Mouse (Mus musculus) limb, embryonic 10.5 days (tissue): ENCODE measurements around the gene Robo2. TPM values are rescaled to one million over a fixed set of nuclear protein-coding genes. Genes with fewer than 3 reads are reported as not detected.
"Not testable (repeated sequence)": the region's sequence is repeated elsewhere in the genome, so short reads cannot be mapped to it uniquely, and the experiment has no call there.

Experiments used
- DNase-seq: peaks from one replicate; pipeline ENCODE4 v3.0.0-alpha.2; 2017; ENCODE audit warnings: low spot score
- H3K27ac ChIP-seq: fragments of 300-500 bp; sonication (generic); 2 replicates; pipeline ENCODE4 v1.5.1; 2016; ENCODE audit warnings: mild to moderate bottlenecking
- H3K27me3 ChIP-seq: fragments of 300-500 bp; sonication (generic); 2 replicates; pipeline ENCODE4 v1.6.1; 2016; ENCODE audit warnings: low read depth, mild to moderate bottlenecking; ENCODE audit not compliant: poor library complexity, severe bottlenecking
- H3K36me3 ChIP-seq: fragments of 300-500 bp; sonication (generic); 2 replicates; pipeline ENCODE4 v1.6.1; 2016; ENCODE audit warnings: mild to moderate bottlenecking, moderate library complexity
- H3K4me1 ChIP-seq: fragments of 300-500 bp; sonication (generic); 2 replicates; pipeline ENCODE4 v1.6.1; 2016
- H3K4me3 ChIP-seq: fragments of 300-500 bp; sonication (generic); 2 replicates; pipeline ENCODE4 v1.5.1; 2016; ENCODE audit warnings: mild to moderate bottlenecking, moderate library complexity
- H3K9me3 ChIP-seq: fragments of 300-500 bp; sonication (generic); replicated peaks from 2 replicates; pipeline ENCODE4 v1.6.1; 2016; ENCODE audit warnings: mild to moderate bottlenecking
- WGBS: fragments of 180-500 bp; shearing (Covaris S2); methylation state at CpG from one replicate; pipeline ENCODE4 v1.1.7; 2016; 5-methylcytosine and 5-hydroxymethylcytosine counted together
- polyA plus RNA-seq: library from polyadenylated mRNA; unstranded; fragments of >200 nt; fragmentation: Nextera tagmentation; extraction: Ambion mirVana; gene quantifications from 2 replicates; pipeline ENCODE4 v1.2.1, GENCODE M21; 2016

Robo2 gene
- polyA plus RNA-seq, 1 experiment from 2014 or later, result 84.8 TPM

- Histone ChIP-seq H3K9me3 (no peaks in the 10 kb centered on the region), H3K4me1 (no peaks in the 10 kb centered on the region), H3K4me3 (no peak overlapping the region), H3K27ac (no peak overlapping the region), H3K27me3 (no peaks in the 10 kb centered on the region), H3K36me3 (no peaks in the 10 kb centered on the region)
- no peak for DNase-seq
- WGBS, result 96% methylated on average over 2 of the region's 2 CpGs
Observed at GRCm38 (mm10) chr16:74084188-74084587, 327.4 kb downstream of the Robo2 start.

- WGBS, result 94% methylated on average over 5 of the region's 5 CpGs
Observed at GRCm38 (mm10) chr16:74072671-74073070, 339.0 kb downstream of the Robo2 start.

GRCm38 (mm10) chr16:74070628-74071027 lies 341.0 kb downstream of the Robo2 start:
- no peaks in the 10 kb centered on the region for H3K36me3 ChIP-seq
- no peak overlapping the region for H3K27ac ChIP-seq

More at GRCm38 (mm10) chr16:74072671-74073070, 339.0 kb downstream of the Robo2 start:
- no peak for DNase-seq
- H3K27me3 ChIP-seq, result no peaks in the 10 kb centered on the region
- H3K9me3 ChIP-seq, result no peaks in the 10 kb centered on the region
- no peak overlapping the region for H3K4me3 ChIP-seq
- H3K4me1 ChIP-seq, result peaks cover 3% of the 10 kb centered on the region; the same call in 1 of the 2 replicates
- no peak overlapping the region for H3K27ac ChIP-seq
- no peaks in the 10 kb centered on the region for H3K36me3 ChIP-seq

GRCm38 (mm10) chr16:74065958-74066357 lies 345.7 kb downstream of the Robo2 start:
- WGBS, result 88% methylated on average over 2 of the region's 2 CpGs
- H3K9me3 ChIP-seq, result no peaks in the 10 kb centered on the region

More at GRCm38 (mm10) chr16:74070628-74071027, 341.0 kb downstream of the Robo2 start:
- Histone ChIP-seq H3K4me3 (no peak overlapping the region), H3K27me3 (no peaks in the 10 kb centered on the region), H3K9me3 (no peaks in the 10 kb centered on the region), H3K4me1 (peaks cover 3% of the 10 kb centered on the region; the same call in 1 of the 2 replicates)
- WGBS, result 85% methylated on average over 7 of the region's 7 CpGs
- no peak for DNase-seq

GRCm38 (mm10) chr16:74061951-74062350 lies 349.7 kb downstream of the Robo2 start:
- Histone ChIP-seq H3K9me3 (no peaks in the 10 kb centered on the region), H3K27me3 (no peaks in the 10 kb centered on the region), H3K36me3 (no peaks in the 10 kb centered on the region), H3K4me1 (peaks cover 15% of the 10 kb centered on the region; the same call in 1 of the 2 replicates), H3K27ac (no peak overlapping the region), H3K4me3 (no peak overlapping the region)
- no peak for DNase-seq

More at GRCm38 (mm10) chr16:74065958-74066357, 345.7 kb downstream of the Robo2 start:
- no peaks in the 10 kb centered on the region for H3K27me3 ChIP-seq
- H3K27ac ChIP-seq, result no peak overlapping the region
- H3K4me3 ChIP-seq, result no peak overlapping the region
- DNase-seq, result no peak
- peaks cover 3% of the 10 kb centered on the region; the same call in 1 of the 2 replicates for H3K4me1 ChIP-seq
- H3K36me3 ChIP-seq, result no peaks in the 10 kb centered on the region

- Histone ChIP-seq H3K4me3 (no peak overlapping the region), H3K27ac (no peak overlapping the region), H3K27me3 (no peaks in the 10 kb centered on the region), H3K4me1 (peaks cover 16% of the 10 kb centered on the region; the same call in 1 of the 2 replicates), H3K36me3 (no peaks in the 10 kb centered on the region), H3K9me3 (no peaks in the 10 kb centered on the region)
- no peak for DNase-seq
Observed at GRCm38 (mm10) chr16:74061479-74061878, 350.1 kb downstream of the Robo2 start.

GRCm38 (mm10) chr16:74056886-74057285 lies 354.7 kb downstream of the Robo2 start:
- Histone ChIP-seq H3K27ac (no peak overlapping the region), H3K4me3 (no peak overlapping the region), H3K27me3 (no peaks in the 10 kb centered on the region), H3K4me1 (peaks cover 35% of the 10 kb centered on the region), H3K9me3 (no peaks in the 10 kb centered on the region; the same call in 1 of the 2 replicates), H3K36me3 (peaks cover 3% of the 10 kb centered on the region; the same call in 1 of the 2 replicates)
- no peak for DNase-seq
- WGBS, result 88% methylated on average over 2 of the region's 2 CpGs

- Histone ChIP-seq H3K27me3 (no peaks in the 10 kb centered on the region), H3K36me3 (peaks cover 3% of the 10 kb centered on the region; the same call in 1 of the 2 replicates), H3K4me3 (no peak overlapping the region), H3K27ac (no peak overlapping the region), H3K4me1 (peaks cover 35% of the 10 kb centered on the region), H3K9me3 (no peaks in the 10 kb centered on the region; the same call in 1 of the 2 replicates)
- no peak for DNase-seq
- WGBS, result 86% methylated on average over 1 of the region's 1 CpGs
Observed at GRCm38 (mm10) chr16:74056210-74056609, 355.4 kb downstream of the Robo2 start.

- WGBS, result 79% methylated on average over 10 of the region's 10 CpGs
- no peaks in the 10 kb centered on the region; the same call in 1 of the 2 replicates for H3K9me3 ChIP-seq
- no peaks in the 10 kb centered on the region for H3K27me3 ChIP-seq
- H3K36me3 ChIP-seq, result peaks cover 3% of the 10 kb centered on the region; the same call in 1 of the 2 replicates
- H3K27ac ChIP-seq, result no peak overlapping the region
- H3K4me3 ChIP-seq, result no peak overlapping the region
- peaks cover 35% of the 10 kb centered on the region for H3K4me1 ChIP-seq
- DNase-seq, result no peak
Observed at GRCm38 (mm10) chr16:74055061-74055751, 356.4 kb downstream of the Robo2 start.

- H3K36me3 ChIP-seq, result peaks cover 10% of the 10 kb centered on the region; the same call in 1 of the 2 replicates
- H3K4me1 ChIP-seq, result peaks cover 3% of the 10 kb centered on the region
- no peak for DNase-seq
- H3K9me3 ChIP-seq, result no peaks in the 10 kb centered on the region; the same call in 1 of the 2 replicates
- H3K27ac ChIP-seq, result no peak overlapping the region
- 89% methylated on average over 5 of the region's 5 CpGs for WGBS
- H3K27me3 ChIP-seq, result no peaks in the 10 kb centered on the region
- no peak overlapping the region for H3K4me3 ChIP-seq
Observed at GRCm38 (mm10) chr16:74049467-74049866, 362.2 kb downstream of the Robo2 start.

GRCm38 (mm10) chr16:74048980-74049379 lies 362.6 kb downstream of the Robo2 start:
- no peak for DNase-seq
- no peaks in the 10 kb centered on the region; the same call in 1 of the 2 replicates for H3K9me3 ChIP-seq
- H3K4me1 ChIP-seq, result no peaks in the 10 kb centered on the region
- H3K36me3 ChIP-seq, result peaks cover 10% of the 10 kb centered on the region; the same call in 1 of the 2 replicates
- H3K27me3 ChIP-seq, result no peaks in the 10 kb centered on the region
- 78% methylated on average over 6 of the region's 6 CpGs for WGBS
- H3K4me3 ChIP-seq, result no peak overlapping the region
- H3K27ac ChIP-seq, result no peak overlapping the region

GRCm38 (mm10) chr16:74047232-74047631 lies 364.4 kb downstream of the Robo2 start:
- H3K27ac ChIP-seq, result no peak overlapping the region
- peaks cover 7% of the 10 kb centered on the region; the same call in 1 of the 2 replicates for H3K36me3 ChIP-seq
- no peak for DNase-seq
- no peak overlapping the region for H3K4me3 ChIP-seq
- no peaks in the 10 kb centered on the region for H3K9me3 ChIP-seq
- no peaks in the 10 kb centered on the region for H3K4me1 ChIP-seq
- WGBS, result 67% methylated on average over 3 of the region's 3 CpGs
- no peaks in the 10 kb centered on the region for H3K27me3 ChIP-seq

- 86% methylated on average over 2 of the region's 2 CpGs for WGBS
- not testable (repeated sequence) for H3K27me3 ChIP-seq, H3K4me3 ChIP-seq, H3K27ac ChIP-seq, H3K4me1 ChIP-seq, H3K9me3 ChIP-seq, DNase-seq, H3K36me3 ChIP-seq
Observed at GRCm38 (mm10) chr16:74040797-74041196, 370.8 kb downstream of the Robo2 start.
